Mouse (Mus musculus) adrenal gland, postnatal 10 days (tissue): ENCODE data around the gene Wdr54. TPM values are rescaled to one million over a fixed set of nuclear protein-coding genes. Genes with fewer than 3 reads are reported as not detected.

Source experiments
- DNase-seq: peaks from one replicate; pipeline ENCODE4 v3.0.0; 2021; ENCODE audit warnings: mixed read lengths
- total RNA-seq, 2 experiments: library from RNA; stranded (reverse); gene quantifications; 2 replicates each; pipeline ENCODE4 v1.2.3; 2021

The Wdr54 gene
- total RNA-seq, 2 experiments from 2014 or later = 2.0 to 2.2 TPM

GRCm38 (mm10) chr6:83125331-83125730 lies 30.9 kb downstream of the Wdr54 start, which contains the start of gene Ino80b:
TSS of gene Ino80b (minus strand) at chr6:83125431.
- no peak for DNase-seq

DNA sequence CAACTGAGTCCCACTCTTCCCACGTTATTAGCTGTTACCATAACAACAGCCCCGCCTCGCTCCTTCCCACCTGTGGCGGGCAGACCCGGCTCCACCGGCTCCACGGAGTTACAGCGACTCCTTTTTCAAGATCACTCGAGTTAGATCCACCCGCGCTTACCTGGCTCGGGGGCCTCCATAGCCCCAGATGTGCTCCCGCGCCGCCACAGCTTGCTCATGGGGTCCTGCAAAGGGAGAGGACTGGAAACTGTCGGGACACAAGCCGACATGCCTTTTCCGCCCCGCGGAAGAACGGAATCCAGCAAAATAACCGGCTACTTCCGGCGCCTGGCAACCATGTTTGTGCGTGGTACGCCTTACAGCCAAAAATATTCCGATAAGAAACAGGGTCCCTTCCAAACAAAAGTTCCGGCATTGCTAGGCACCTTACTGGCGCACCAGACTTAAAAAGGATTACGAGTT lies 31.3 kb downstream of the Wdr54 start:
- peak; percentile 93 for DNase-seq

DNA sequence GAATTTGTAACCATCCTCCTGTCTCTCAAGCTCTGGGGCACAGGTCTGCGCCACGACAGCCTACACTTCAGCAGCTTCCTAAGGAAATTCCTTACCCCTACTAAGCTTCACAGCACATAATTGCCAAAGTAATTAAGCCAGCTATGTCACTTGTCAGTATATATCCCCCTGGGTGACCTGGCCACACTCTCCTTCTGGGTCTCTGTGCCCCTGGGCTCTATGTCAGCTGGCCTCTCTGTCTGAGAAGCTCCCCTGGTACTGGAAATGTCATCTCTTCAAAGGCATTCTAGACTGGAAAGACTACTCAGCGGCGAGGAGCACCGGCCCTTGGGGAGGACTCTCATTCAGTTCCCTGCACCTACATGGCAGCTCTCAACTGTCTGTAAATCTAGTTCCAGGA lies 33.2 kb downstream of the Wdr54 start:
- no peak for DNase-seq

DNA sequence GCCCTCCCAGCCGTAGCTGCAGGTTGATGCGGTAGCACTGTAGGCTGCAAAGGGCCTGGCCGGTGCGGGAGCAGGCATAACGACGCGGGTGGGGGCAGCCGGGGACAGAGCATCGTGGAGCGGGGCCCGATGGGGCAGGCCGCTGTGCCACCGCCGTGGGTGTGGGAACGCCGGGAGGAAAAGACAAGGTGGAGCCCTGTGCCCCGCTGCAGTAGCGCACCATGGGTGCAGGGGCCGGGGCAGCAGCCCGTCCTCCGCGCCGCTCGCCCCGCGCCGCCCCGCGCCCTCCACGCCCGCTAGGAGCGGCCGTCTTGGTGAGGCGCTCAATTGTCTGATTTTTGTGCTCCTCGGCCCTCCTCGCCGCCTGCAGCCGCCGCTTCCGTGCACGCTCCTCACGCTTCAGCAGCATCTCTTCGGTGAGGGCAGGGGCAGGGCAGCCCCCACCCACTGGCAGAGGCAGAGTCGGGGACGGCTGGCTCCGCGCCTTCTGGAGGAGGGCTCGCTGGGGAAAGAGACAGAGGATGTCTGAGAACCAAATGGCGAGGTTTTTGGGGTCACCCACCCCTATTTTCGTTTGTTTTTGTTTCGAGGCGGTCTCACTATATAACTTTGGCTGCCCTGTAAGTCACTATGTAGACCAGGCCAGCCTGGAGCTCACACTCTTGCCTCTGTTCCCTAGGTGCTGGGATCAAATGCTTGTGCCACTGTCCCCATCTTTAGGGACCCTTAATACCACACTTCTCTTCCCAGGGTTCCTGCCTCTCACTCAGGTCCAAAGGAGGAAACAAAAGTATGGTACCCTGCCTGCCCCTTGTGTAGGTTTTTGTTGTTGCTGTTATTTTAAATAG lies 34.1 kb downstream of the Wdr54 start:
- DNase-seq = peak; percentile 34

GRCm38 (mm10) chr6:83120930-83121862 lies 35.0 kb downstream of the Wdr54 start, which contains the start of gene Wbp1:
TSS of gene Wbp1 (minus strand) at chr6:83121559.
- peak; percentile 94 for DNase-seq

- DNase-seq = peak; percentile 58
Observed at GRCm38 (mm10) chr6:83119734-83120051, 36.5 kb downstream of the Wdr54 start.

DNA sequence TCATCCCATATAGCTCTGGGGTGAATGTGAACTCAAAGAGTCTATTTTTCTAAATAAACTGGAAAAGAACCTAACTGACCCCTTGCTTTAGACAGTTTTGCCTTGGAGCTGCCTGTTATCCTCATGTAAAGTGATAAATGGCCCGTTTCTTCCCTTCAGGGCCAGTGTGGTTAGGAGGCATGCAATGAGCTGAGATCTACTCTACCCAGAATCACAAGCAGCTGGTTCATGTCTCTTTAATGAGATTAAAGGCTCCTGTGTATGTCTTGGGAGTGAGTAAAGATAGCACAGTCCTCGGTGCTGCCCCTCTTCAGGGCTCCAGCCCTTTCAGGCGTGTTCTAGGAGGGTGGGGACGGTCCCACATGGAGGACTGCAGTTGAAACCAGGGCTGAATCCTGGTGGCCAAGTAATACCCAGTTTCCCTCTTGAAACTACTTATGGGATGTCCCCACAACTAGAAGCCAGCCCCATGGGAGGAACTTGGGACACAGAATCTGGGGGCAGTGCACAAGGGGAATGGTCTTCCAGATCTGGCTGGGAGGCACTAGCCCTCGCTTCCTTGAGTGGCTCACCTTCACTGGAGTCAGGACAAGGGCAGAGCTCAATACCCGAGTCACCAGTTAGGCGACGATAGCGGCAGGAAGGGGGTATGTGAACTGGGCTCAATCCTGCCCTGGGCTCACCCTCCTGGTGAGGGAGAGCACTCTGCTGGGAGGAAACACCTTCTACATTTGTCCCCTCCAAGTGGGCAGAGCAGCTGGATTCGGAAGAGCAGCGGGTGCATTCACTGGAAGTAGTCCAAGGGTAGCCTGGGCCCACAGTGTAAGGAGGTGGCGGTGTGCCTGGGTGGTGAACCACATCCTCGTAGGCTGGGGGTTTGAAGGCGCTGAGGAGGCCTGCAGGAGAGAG lies 37.1 kb downstream of the Wdr54 start:
- no peak for DNase-seq

GRCm38 (mm10) chr6:83118369-83118768 lies 37.8 kb downstream of the Wdr54 start:
- DNase-seq = no peak

GRCm38 (mm10) chr6:83117616-83118015 lies 38.6 kb downstream of the Wdr54 start:
- DNase-seq = peak; percentile 35

- no peak for DNase-seq
Observed at GRCm38 (mm10) chr6:83117165-83117438, 39.1 kb downstream of the Wdr54 start.

- DNase-seq = no peak
Observed at GRCm38 (mm10) chr6:83116373-83117164, 39.6 kb downstream of the Wdr54 start.

DNA sequence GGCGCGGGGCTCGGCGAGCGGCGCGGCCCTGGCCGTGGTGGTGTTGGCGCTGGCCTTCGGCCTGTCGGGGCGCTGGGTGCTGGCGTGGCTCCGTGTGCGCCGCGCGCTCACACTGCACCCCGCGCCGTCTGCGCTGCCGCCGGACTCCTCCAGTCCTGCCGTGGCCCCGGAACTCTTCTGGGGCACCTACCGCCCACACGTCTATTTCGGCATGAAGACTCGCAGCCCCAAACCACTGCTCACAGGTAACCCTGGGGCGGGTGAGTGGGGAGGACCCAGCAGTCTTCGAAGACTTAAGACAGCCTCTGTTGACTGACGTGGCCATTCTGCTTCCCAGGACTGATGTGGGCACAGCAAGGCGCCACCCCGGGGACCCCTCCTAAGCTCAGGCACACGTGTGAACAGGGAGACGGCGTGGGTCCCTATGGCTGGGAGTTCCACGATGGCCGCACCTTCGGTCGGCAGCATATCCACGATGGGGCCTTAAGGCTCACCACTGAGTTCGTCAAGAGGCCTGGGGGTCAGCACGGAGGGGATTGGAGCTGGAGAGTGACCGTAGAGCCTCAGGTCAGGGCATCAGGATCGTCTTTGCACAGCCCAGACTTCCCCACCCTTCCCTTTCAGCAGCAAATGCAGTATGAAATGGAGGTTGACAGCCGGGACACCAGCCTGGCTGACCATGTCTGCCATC lies 40.4 kb downstream of the Wdr54 start:
- no peak for DNase-seq

DNA sequence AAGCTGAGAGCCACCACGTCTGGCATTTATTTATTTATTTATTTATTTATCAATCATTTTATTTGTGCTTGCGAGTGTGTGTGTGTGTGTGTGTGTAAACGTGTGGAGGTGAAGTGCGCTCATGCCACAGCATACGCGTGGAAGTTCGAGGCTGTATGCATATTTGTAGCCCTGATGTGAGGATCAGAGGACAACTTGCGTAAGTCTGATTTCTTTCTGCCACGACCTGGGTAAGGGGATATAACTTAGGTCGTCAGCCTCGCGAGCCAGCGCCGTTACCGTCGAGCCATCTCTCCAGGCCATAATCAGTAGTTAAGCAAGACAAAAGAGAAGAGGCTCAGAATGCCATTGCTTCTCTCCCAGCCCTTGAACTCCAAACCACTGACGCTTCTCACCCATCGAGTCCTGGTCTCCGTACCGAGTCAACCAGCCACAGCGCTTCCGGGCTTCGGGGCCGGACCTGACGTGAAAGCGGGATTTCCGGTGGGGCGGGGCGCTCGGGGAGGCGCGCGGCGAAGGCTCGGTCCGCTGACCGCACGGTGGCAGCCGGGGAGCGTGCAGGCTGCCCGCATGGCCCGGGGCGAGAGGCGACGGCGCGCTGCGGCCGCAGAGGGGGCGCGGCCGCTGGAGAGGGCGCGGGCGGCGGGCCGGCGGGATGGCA lies 41.1 kb downstream of the Wdr54 start, which contains the start of gene Mogs:
Gene Mogs, plus strand, starts transcription at position 486 of the 661 bp plus-strand sequence.
- peak; percentile 98 for DNase-seq

GRCm38 (mm10) chr6:83111510-83112136 lies 44.6 kb downstream of the Wdr54 start:
- DNase-seq = no peak

- DNase-seq = peak; percentile 92
Observed at GRCm38 (mm10) chr6:83108762-83109668, 47.2 kb downstream of the Wdr54 start, which contains the start of gene Mrpl53. TSS of gene Mrpl53 (plus strand) at chr6:83109040.

DNA sequence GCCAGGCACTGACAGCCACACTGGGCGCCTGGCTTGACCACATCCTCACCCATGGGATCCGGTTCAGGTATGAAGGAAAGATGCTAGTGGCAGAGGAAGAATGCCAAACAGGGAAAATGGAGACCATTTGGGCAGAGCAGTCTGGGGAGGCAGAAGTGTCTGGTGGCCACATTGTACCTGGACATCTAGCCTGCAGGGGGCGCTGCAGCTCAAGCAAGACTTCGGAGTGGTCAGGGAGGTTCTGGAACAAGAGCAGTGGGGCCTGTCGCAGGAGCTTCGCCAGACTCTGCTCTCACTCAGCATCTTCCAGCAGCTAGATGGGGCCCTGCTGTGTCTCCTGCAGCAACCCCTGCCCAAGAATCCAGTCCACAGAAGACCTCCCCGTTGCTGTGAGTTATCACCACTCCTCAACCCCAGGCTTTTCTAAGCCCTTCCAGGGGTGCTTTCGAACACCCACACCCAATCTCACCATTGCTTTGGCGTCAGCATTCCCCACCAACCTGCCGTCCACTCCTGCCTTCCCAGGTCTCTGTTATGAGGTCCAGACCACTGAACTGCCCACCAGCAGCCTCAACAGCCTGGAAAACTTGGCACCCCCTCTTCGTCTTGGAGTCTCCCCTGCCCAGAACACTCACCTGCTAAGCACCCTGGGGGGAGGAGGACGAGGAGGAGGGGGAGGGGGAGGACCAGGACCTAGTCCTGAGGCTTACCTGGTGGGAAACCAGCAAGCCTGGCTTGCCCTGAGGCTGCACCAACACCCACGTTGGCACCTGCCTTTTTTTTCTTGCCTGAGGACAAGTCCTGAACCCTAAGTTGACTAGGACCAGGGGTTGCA lies 48.4 kb downstream of the Wdr54 start:
- DNase-seq = peak; percentile 91

- DNase-seq = no peak
Observed at GRCm38 (mm10) chr6:83104158-83104557, 52.0 kb downstream of the Wdr54 start.
